Mouse (Mus musculus) ovary, postnatal 10 days (tissue): Measurements from ENCODE around the gene Stil.

Experiments used
- DNase-seq: peaks from one replicate; pipeline ENCODE4 v3.0.0; 2022; ENCODE audit warnings: low spot score

Gene Stil

DNA sequence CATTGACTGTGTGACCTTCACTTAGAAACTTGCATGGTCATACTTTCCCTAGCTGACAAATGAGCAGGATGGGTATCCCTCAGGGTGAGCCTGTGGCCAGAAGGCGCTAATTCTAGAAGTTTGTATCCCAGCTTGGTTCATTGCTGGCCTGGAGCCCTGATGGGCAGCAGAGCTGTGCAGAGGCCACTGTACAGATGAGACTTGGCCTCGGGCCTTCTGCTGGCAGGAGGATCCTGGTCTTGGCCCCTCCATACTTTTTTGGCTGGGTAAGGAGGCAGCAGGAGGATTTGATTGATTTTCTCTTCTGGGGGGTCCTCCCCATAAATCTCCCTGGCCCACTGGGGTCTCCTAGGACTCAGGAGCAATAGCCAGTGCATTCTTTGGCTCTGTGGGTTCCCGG is 83.1 kb downstream of the Stil start:
- DNase-seq = no peak

- no peak for DNase-seq
Observed at GRCm38 (mm10) chr4:115085522-115086095, 85.7 kb downstream of the Stil start.

GRCm38 (mm10) chr4:115086257-115086656 is 86.3 kb downstream of the Stil start:
- DNase-seq = no peak

DNA sequence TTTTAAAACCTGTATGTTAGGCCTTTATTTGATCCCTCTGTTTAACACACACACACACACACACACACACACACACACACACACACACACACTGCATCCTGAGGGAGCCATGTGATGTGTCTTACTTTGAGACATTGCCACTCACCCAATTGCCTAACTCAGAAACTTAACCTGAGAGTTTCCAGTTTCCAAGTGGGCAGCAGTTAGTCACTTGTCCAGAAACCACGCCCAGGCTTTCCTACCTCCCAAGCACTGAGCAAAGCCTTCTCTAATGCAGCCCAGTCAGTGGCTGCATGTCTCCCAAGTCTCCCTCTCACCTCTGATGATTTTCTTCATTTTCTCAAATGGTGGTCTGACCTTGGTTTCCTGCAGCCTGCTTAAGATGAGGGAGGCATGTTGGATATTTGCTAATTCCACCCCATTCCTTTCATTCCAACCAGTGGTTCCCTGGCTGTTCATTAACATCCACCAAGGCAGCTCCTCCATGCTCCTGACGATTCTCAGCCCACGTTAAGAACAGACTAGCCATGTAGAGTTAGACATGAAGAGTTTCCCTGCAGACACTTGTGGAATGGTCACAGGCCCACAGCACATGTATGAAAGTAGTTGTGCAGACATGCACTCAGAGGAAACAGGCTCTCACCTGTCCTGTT is 86.9 kb downstream of the Stil start:
- no peak for DNase-seq

- DNase-seq = no peak
Observed at GRCm38 (mm10) chr4:115088611-115089338, 88.8 kb downstream of the Stil start, which contains the start of gene Pdzk1ip1. Gene Pdzk1ip1 (plus strand): TSS chr4:115088708.

DNA sequence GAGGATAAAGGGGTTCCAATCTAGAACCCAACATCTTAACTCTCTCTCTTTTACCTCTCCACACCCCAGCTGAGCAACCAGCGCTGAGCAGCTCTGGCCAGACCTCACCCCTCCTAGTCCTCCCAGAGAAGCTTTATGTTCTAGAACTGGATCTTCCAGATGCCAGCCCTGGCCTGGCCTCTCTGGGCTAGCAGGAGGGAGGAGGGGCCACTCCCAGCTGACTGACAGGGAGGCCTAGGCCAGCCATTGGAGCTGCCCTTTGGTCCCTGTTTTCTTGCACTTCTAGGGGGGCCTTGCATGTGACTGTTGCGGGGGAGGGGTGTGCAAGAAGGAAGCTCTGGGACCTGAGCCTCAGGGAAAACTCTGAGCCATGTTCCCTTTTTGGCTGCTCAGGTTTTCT is 90.6 kb downstream of the Stil start:
- no peak for DNase-seq

DNA sequence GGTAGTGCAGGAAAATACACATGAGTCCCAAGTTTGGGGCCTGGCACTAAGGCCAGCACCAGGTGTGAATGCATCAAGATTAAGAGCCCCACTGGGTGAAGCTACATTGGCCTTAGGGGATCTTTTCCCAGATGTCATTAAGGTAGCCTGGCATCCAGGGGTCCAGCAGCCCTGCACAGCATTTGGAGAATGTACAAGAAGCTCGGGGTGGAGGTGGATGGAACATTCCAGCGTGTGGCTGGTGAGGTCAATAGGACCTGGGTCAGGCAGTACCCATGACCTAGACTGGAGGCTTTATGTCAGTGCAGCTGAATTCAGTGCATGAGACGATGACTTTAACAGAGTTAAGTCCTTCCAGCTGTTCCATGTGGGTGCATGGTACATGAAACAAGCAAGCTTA is 91.8 kb downstream of the Stil start:
- no peak for DNase-seq
